Mouse (Mus musculus): Measurements from ENCODE around the gene Ap4m1.

DNA sequence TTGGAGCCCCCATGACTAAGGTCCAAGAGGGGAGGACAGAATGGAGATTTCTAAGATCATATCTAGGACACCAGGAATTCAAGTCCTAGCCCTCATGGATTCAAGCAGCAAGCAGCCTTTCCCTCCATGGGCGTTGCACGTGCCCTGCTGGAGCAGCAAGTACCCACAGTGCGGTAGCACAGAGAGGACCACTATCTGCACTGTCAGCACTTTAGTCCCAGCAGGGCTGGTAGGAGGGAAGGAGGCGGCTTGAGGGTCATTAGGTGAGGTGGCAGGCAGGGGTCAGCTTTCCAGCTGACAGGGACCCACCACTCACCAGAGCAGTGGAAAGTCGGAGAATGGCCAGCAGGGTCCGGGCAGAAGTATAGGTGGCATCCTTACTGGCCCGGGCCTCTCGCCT is 6.2 kb upstream of the Ap4m1 start:
- TF ChIP-seq CTCF (IDR thresholded peaks at IDR 0.05 in 2 of 3, conservative IDR thresholded peaks at IDR 0.05 in 1 of 3; ENCODE audit: control insufficient read depth in 1 of 3, insufficient read depth in 1 of 3, low read depth in 2 of 3, low read length in 3 of 3, poor library complexity in 1 of 3, severe bottlenecking in 1 of 3) (no peak), NRF1 (IDR thresholded peaks at IDR 0.05; ENCODE audit: insufficient read depth, low read depth, low read length, poor library complexity, severe bottlenecking) (no peak), E2F4 (IDR thresholded peaks at IDR 0.05; ENCODE audit: borderline replicate concordance, low read depth, low read length) (no peak), POLR2A (IDR thresholded peaks at IDR 0.05; ENCODE audit: control insufficient read depth in 1 of 2, insufficient read depth in 1 of 2, low read depth in 1 of 2, low read length in 2 of 2, poor library complexity in 1 of 2) (peak; percentile 46; a peak in 2 of 4 replicates), NELFE (IDR thresholded peaks at IDR 0.05; ENCODE audit: low read depth, low read length) (no peak), POLR2AphosphoS5 (IDR thresholded peaks at IDR 0.05; ENCODE audit: borderline replicate concordance, low read depth, low read length) (peak; percentile 14; the same call in 1 of the 2 replicates), USF2 (IDR thresholded peaks at IDR 0.05; ENCODE audit: borderline replicate concordance in 1 of 2, insufficient read depth in 1 of 2, low read depth in 1 of 2, low read length in 2 of 2) (no peak), POLR2AphosphoS2 (IDR thresholded peaks at IDR 0.05; ENCODE audit: low read length) (no peak; the same call in 1 of the 2 replicates), ETS1 (IDR thresholded peaks at IDR 0.05; ENCODE audit: low read depth, low read length) (no peak), MAFK (IDR thresholded peaks at IDR 0.05; ENCODE audit: borderline replicate concordance, low read depth, low read length) (peak; percentile 63; the same call in 1 of the 2 replicates), MAX (IDR thresholded peaks at IDR 0.05; ENCODE audit: low read length) (no peak), SIN3A (IDR thresholded peaks at IDR 0.05; ENCODE audit: low read length) (no peak), ZKSCAN1 (IDR thresholded peaks at IDR 0.05; ENCODE audit: low read depth, low read length) (no peak)
